Mouse (Mus musculus) forebrain, embryonic 15.5 days (tissue): ENCODE measurements around the gene Arhgap10. TPM values are rescaled to one million over a fixed set of nuclear protein-coding genes. Genes with fewer than 3 reads are reported as not detected.

Experiments
- ATAC-seq: fragments of 200-750 bp; cut with Nextera tagmentation; replicated peaks from 2 replicates; pipeline ENCODE4 v1.8.0; 2017; ENCODE audit warnings: mild to moderate bottlenecking, moderate TSS enrichment, moderate library complexity
- H3K27ac ChIP-seq: fragments of 300-500 bp; sonication (generic); replicated peaks from 2 replicates; pipeline ENCODE4 v1.5.1; 2015; ENCODE audit warnings: mild to moderate bottlenecking, inconsistent platforms
- H3K27me3 ChIP-seq: fragments of 300-500 bp; sonication (generic); 2 replicates; pipeline ENCODE4 v1.6.1; 2015; ENCODE audit warnings: inconsistent platforms
- H3K36me3 ChIP-seq: fragments of 300-500 bp; sonication (generic); 2 replicates; pipeline ENCODE4 v1.6.1; 2015; ENCODE audit warnings: mild to moderate bottlenecking, inconsistent platforms
- H3K4me1 ChIP-seq: fragments of 300-500 bp; sonication (generic); 2 replicates; pipeline ENCODE4 v1.6.1; 2015; ENCODE audit warnings: inconsistent platforms
- H3K4me2 ChIP-seq: fragments of 300-500 bp; sonication (generic); replicated peaks from 2 replicates; pipeline ENCODE4 v1.6.1; 2015; ENCODE audit warnings: mild to moderate bottlenecking, inconsistent platforms
- H3K4me3 ChIP-seq: fragments of 300-500 bp; sonication (generic); 2 replicates; pipeline ENCODE4 v1.5.1; 2015; ENCODE audit warnings: mild to moderate bottlenecking, inconsistent platforms
- H3K9ac ChIP-seq: fragments of 300-500 bp; sonication (generic); replicated peaks from 2 replicates; pipeline ENCODE4 v1.6.1; 2015; ENCODE audit warnings: mild to moderate bottlenecking, inconsistent platforms
- H3K9me3 ChIP-seq: fragments of 300-500 bp; sonication (generic); 2 replicates; pipeline ENCODE4 v1.6.1; 2016; ENCODE audit warnings: inconsistent platforms
- WGBS: fragments of 180-500 bp; shearing (Covaris S2); methylation state at CpG from one replicate; pipeline ENCODE4 v1.1.7; 2015; ENCODE audit warnings: mixed read lengths; 5-methylcytosine and 5-hydroxymethylcytosine counted together
- polyA plus RNA-seq: library from polyadenylated mRNA; unstranded; fragments of >200 nt; fragmentation: Nextera tagmentation; extraction: Ambion mirVana; gene quantifications from 2 replicates; pipeline ENCODE4 v1.2.1, GENCODE M21; 2015

Arhgap10 gene
- polyA plus RNA-seq, 1 experiment from 2014 or later, result 4.2 TPM

- Histone ChIP-seq H3K27ac (no peak overlapping the region), H3K9ac (no peak overlapping the region), H3K36me3 (no peaks in the 10 kb centered on the region), H3K9me3 (no peaks in the 10 kb centered on the region), H3K4me3 (no peak overlapping the region), H3K4me1 (peaks cover 12% of the 10 kb centered on the region), H3K27me3 (no peaks in the 10 kb centered on the region), H3K4me2 (no peak overlapping the region)
- no peak for ATAC-seq
- WGBS, result 62% methylated on average over 3 of the region's 3 CpGs
These were observed 150.7 kb downstream of the Arhgap10 start for GRCm38 (mm10) chr8:77367091-77367490.

- no peak overlapping the region for H3K4me3 ChIP-seq
- H3K4me1 ChIP-seq, result peaks cover 18% of the 10 kb centered on the region
- no peak overlapping the region for H3K4me2 ChIP-seq
- H3K27me3 ChIP-seq, result no peaks in the 10 kb centered on the region
- WGBS, result 94% methylated on average over 4 of the region's 4 CpGs
- H3K36me3 ChIP-seq, result no peaks in the 10 kb centered on the region
- H3K9me3 ChIP-seq, result no peaks in the 10 kb centered on the region
- no peak overlapping the region for H3K27ac ChIP-seq
- no peak overlapping the region for H3K9ac ChIP-seq
- no peak for ATAC-seq
These were observed 151.3 kb downstream of the Arhgap10 start for GRCm38 (mm10) chr8:77366446-77366845.

GRCm38 (mm10) chr8:77365990-77366389, 151.8 kb downstream of the Arhgap10 start:
- Histone ChIP-seq H3K9ac (no peak overlapping the region), H3K27ac (no peak overlapping the region), H3K9me3 (no peaks in the 10 kb centered on the region), H3K4me1 (peaks cover 21% of the 10 kb centered on the region), H3K4me2 (no peak overlapping the region), H3K27me3 (no peaks in the 10 kb centered on the region), H3K36me3 (no peaks in the 10 kb centered on the region), H3K4me3 (no peak overlapping the region)
- ATAC-seq, result no peak
- WGBS, result 52% methylated on average over 6 of the region's 6 CpGs

- no peak overlapping the region for H3K4me3 ChIP-seq
- no peaks in the 10 kb centered on the region for H3K27me3 ChIP-seq
- no peaks in the 10 kb centered on the region for H3K36me3 ChIP-seq
- peak; percentile 74 for ATAC-seq
- H3K27ac ChIP-seq, result no peak overlapping the region
- WGBS, result 61% methylated on average over 11 of the region's 11 CpGs
- H3K9ac ChIP-seq, result no peak overlapping the region
- H3K4me2 ChIP-seq, result no peak overlapping the region
- no peaks in the 10 kb centered on the region for H3K9me3 ChIP-seq
- H3K4me1 ChIP-seq, result peaks cover 23% of the 10 kb centered on the region
These were observed 153.3 kb downstream of the Arhgap10 start for GRCm38 (mm10) chr8:77364472-77364871.

GRCm38 (mm10) chr8:77360853-77361252, 156.9 kb downstream of the Arhgap10 start:
- Histone ChIP-seq H3K36me3 (no peaks in the 10 kb centered on the region), H3K4me3 (no peak overlapping the region), H3K9ac (no peak overlapping the region), H3K4me2 (peak overlapping the region; percentile 19; the same call in 1 of the 2 replicates), H3K4me1 (peaks cover 23% of the 10 kb centered on the region), H3K27me3 (no peaks in the 10 kb centered on the region), H3K9me3 (no peaks in the 10 kb centered on the region), H3K27ac (no peak overlapping the region)
- WGBS, result 18% methylated on average over 5 of the region's 5 CpGs
- peak; percentile 42 for ATAC-seq

GRCm38 (mm10) chr8:77360423-77360822, 157.3 kb downstream of the Arhgap10 start:
- Histone ChIP-seq H3K4me3 (no peak overlapping the region), H3K27ac (no peak overlapping the region), H3K36me3 (no peaks in the 10 kb centered on the region), H3K4me1 (peaks cover 23% of the 10 kb centered on the region), H3K9ac (no peak overlapping the region), H3K4me2 (no peak overlapping the region), H3K9me3 (no peaks in the 10 kb centered on the region), H3K27me3 (no peaks in the 10 kb centered on the region)
- WGBS, result 23% methylated on average over 5 of the region's 5 CpGs
- ATAC-seq, result peak; percentile 30; the same call in 1 of the 2 replicates

GRCm38 (mm10) chr8:77357126-77357525, 160.6 kb downstream of the Arhgap10 start:
- 75% methylated on average over 8 of the region's 8 CpGs for WGBS

GRCm38 (mm10) chr8:77355344-77355743, 162.4 kb downstream of the Arhgap10 start:
- Histone ChIP-seq H3K4me3 (no peak overlapping the region), H3K4me1 (peaks cover 17% of the 10 kb centered on the region), H3K9ac (no peak overlapping the region), H3K36me3 (no peaks in the 10 kb centered on the region), H3K27ac (no peak overlapping the region), H3K4me2 (no peak overlapping the region), H3K27me3 (no peaks in the 10 kb centered on the region), H3K9me3 (no peaks in the 10 kb centered on the region)
- 90% methylated on average over 5 of the region's 5 CpGs for WGBS
- ATAC-seq, result no peak

More at GRCm38 (mm10) chr8:77357126-77357525, 160.6 kb downstream of the Arhgap10 start:
- no peak overlapping the region for H3K4me2 ChIP-seq
- H3K4me1 ChIP-seq, result peaks cover 18% of the 10 kb centered on the region
- no peaks in the 10 kb centered on the region for H3K27me3 ChIP-seq
- H3K27ac ChIP-seq, result no peak overlapping the region
- ATAC-seq, result no peak
- no peak overlapping the region for H3K9ac ChIP-seq
- H3K36me3 ChIP-seq, result no peaks in the 10 kb centered on the region
- no peak overlapping the region for H3K4me3 ChIP-seq
- no peaks in the 10 kb centered on the region for H3K9me3 ChIP-seq

- Histone ChIP-seq H3K27ac (no peak overlapping the region), H3K4me1 (0 out of 2 replicates have a peak, but pooled peaks cover 11% of the 10 kb centered on the region), H3K9ac (no peak overlapping the region), H3K27me3 (no peaks in the 10 kb centered on the region), H3K36me3 (no peaks in the 10 kb centered on the region), H3K9me3 (no peaks in the 10 kb centered on the region), H3K4me2 (no peak overlapping the region), H3K4me3 (no peak overlapping the region)
- WGBS, result 100% methylated on average over 1 of the region's 1 CpGs
- no peak for ATAC-seq
These were observed 163.6 kb downstream of the Arhgap10 start for GRCm38 (mm10) chr8:77354189-77354588.

- Histone ChIP-seq H3K9me3 (no peaks in the 10 kb centered on the region), H3K36me3 (no peaks in the 10 kb centered on the region), H3K4me1 (0 out of 2 replicates have a peak, but pooled peaks cover 11% of the 10 kb centered on the region), H3K4me3 (no peak overlapping the region), H3K27ac (no peak overlapping the region), H3K4me2 (no peak overlapping the region), H3K27me3 (no peaks in the 10 kb centered on the region), H3K9ac (no peak overlapping the region)
- 63% methylated on average over 9 of the region's 9 CpGs for WGBS
- no peak for ATAC-seq
These were observed 166.4 kb downstream of the Arhgap10 start for GRCm38 (mm10) chr8:77351177-77351860.

- Histone ChIP-seq H3K4me3 (no peak overlapping the region), H3K36me3 (no peaks in the 10 kb centered on the region), H3K4me1 (0 out of 2 replicates have a peak, but pooled peaks cover 11% of the 10 kb centered on the region), H3K27ac (no peak overlapping the region), H3K4me2 (no peak overlapping the region), H3K27me3 (no peaks in the 10 kb centered on the region), H3K9ac (no peak overlapping the region), H3K9me3 (no peaks in the 10 kb centered on the region)
- WGBS, result 65% methylated on average over 4 of the region's 4 CpGs
- no peak for ATAC-seq
These were observed 167.5 kb downstream of the Arhgap10 start for GRCm38 (mm10) chr8:77350121-77350777.

- no peak for ATAC-seq
- Histone ChIP-seq H3K36me3 (no peaks in the 10 kb centered on the region), H3K4me3 (no peak overlapping the region), H3K27me3 (no peaks in the 10 kb centered on the region), H3K4me1 (0 out of 2 replicates have a peak, but pooled peaks cover 6% of the 10 kb centered on the region), H3K4me2 (no peak overlapping the region), H3K27ac (no peak overlapping the region), H3K9me3 (no peaks in the 10 kb centered on the region), H3K9ac (no peak overlapping the region)
- 91% methylated on average over 6 of the region's 6 CpGs for WGBS
These were observed 173.8 kb downstream of the Arhgap10 start for GRCm38 (mm10) chr8:77343916-77344315.
